ENCODE assay signal across 8 mouse cellular contexts in the genomic region with DNA sequence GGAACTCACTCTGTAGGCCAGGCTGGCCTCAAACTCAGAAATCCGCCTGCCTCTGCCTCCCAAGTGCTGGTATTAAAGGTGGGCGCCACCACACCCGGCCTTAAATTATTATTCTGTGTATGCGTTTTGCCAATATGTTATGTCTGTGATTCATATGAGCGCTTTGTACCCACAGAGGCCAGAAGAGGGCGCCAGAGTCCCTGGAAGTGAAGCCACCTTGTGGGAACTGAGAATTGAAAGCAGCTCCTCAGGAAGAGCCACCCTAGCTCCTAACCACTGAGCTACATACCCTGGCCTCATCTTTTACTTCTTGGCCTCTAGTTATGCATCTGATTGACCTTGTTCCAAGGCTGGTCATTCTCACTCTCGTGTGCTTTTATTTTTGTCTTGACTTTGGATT. TPM values are rescaled to one million over a fixed set of nuclear protein-coding genes. Genes with fewer than 3 reads are reported as not detected.
DNase-seq lines count a peak whose midpoint lies in the region; ATAC-seq lines count a peak whose summit lies in the region.

No protein-coding gene starts in this region.

- intact Hi-C loops in left cerebral cortex, postnatal 4 days (cut with DNase I): loop anchor here (10.0 kb wide), 2 partner anchors 87 to 1173 kb away; no protein-coding TSS in a partner anchor

- no peaks in the 10 kb centered on the region for H3K9me3 ChIP-seq in kidney, embryonic 15.5 days (replicated peaks)
- H3K9me3 ChIP-seq in embryonic facial prominence, embryonic 11.5 days (replicated peaks; ENCODE audit: control insufficient read depth, low read length): no peaks in the 10 kb centered on the region

- no peak overlapping the region for H3K4me2 ChIP-seq in kidney, embryonic 15.5 days
- H3K4me2 ChIP-seq in embryonic facial prominence, embryonic 11.5 days (ENCODE audit: low read depth, low read length): no peak overlapping the region

- H3K27me3 ChIP-seq in kidney, embryonic 15.5 days: no peaks in the 10 kb centered on the region
- H3K27me3 ChIP-seq in embryonic facial prominence, embryonic 11.5 days (ENCODE audit: control insufficient read depth, insufficient read depth, low read length): no peaks in the 10 kb centered on the region

- no peak for ATAC-seq in kidney, embryonic 15.5 days (replicated peaks; ENCODE audit: low FRiP score)
- ATAC-seq in embryonic facial prominence, embryonic 11.5 days (replicated peaks; ENCODE audit: insufficient number of reproducible peaks, low FRiP score, low TSS enrichment, low read depth): no peak
- ATAC-seq in hematopoietic stem cell, adult 5-6 weeks (replicated peaks in 1 of 2; ENCODE audit: insufficient read depth in 1 of 2, low FRiP score in 2 of 2, low TSS enrichment in 1 of 2, low read depth in 1 of 2, poor library complexity in 2 of 2, severe bottlenecking in 2 of 2): peak; percentile 68 to 69

- 27% methylated on average over 7 of the region's 7 CpGs for WGBS in kidney, embryonic 15.5 days
- 27% methylated on average over 7 of the region's 7 CpGs for WGBS in embryonic facial prominence, embryonic 11.5 days

- H3K27ac ChIP-seq in kidney, embryonic 15.5 days: no peak overlapping the region
- no peak overlapping the region for H3K27ac ChIP-seq in embryonic facial prominence, embryonic 11.5 days (replicated peaks; ENCODE audit: low read depth, low read length)

- no peak overlapping the region for H3K9ac ChIP-seq in kidney, embryonic 15.5 days
- no peak overlapping the region for H3K9ac ChIP-seq in embryonic facial prominence, embryonic 11.5 days (replicated peaks; ENCODE audit: low read length)

- DNase-seq in kidney, adult 18-20 months: peak; percentile 90
- DNase-seq in adrenal gland, postnatal 14 days: peak; percentile 89
- DNase-seq in embryonic facial prominence, embryonic 11.5 days (ENCODE audit: low spot score): peak; percentile 80
- peak; percentile 72 for DNase-seq in left cerebral cortex, postnatal 4 days
- peak; percentile 73 for DNase-seq in ovary, postnatal 36 days (ENCODE audit: low spot score)
- peak; percentile 84 to 89 for DNase-seq in thymus, postnatal 36 days

- H3K36me3 ChIP-seq in kidney, embryonic 15.5 days: no peaks in the 10 kb centered on the region
- no peaks in the 10 kb centered on the region for H3K36me3 ChIP-seq in embryonic facial prominence, embryonic 11.5 days (replicated peaks; ENCODE audit: control insufficient read depth, insufficient read depth, low read depth, low read length)

- H3K4me3 ChIP-seq in kidney, embryonic 15.5 days (replicated peaks): no peak overlapping the region
- H3K4me3 ChIP-seq in embryonic facial prominence, embryonic 11.5 days (ENCODE audit: low read depth, low read length): no peak overlapping the region

- peaks cover 12% of the 10 kb centered on the region; the same call in 1 of the 2 replicates for H3K4me1 ChIP-seq in kidney, embryonic 15.5 days
- H3K4me1 ChIP-seq in embryonic facial prominence, embryonic 11.5 days (ENCODE audit: control insufficient read depth, insufficient read depth, low read length): no peaks in the 10 kb centered on the region

RNA-seq across cellular contexts. Expression of gene Ifit2, which starts 2.5 kb away (rescaled TPM):
- polyA plus RNA-seq in kidney, embryonic 15.5 days (2015; fragmentation: Nextera tagmentation; extraction: Ambion mirVana): 9.5 and 9.7 TPM in 2 replicates
- total RNA-seq in adrenal gland, postnatal 14 days (2021): 3.4 and 4.4 TPM in 2 replicates
- polyA plus RNA-seq in embryonic facial prominence, embryonic 11.5 days (2014; fragmentation: Nextera tagmentation; extraction: Ambion mirVana): 12.2 and 12.5 TPM in 2 replicates
- total RNA-seq in hematopoietic stem cell, adult 5-6 weeks (2017): 28.9 and 29.6 TPM in 2 replicates
- 1 to 10 TPM; 6.3 to 7.2 TPM for total RNA-seq in left cerebral cortex, postnatal 4 days (2021)

RNA-seq across cellular contexts. Expression of gene Lipa, which starts 20.7 kb away (rescaled TPM):
- polyA plus RNA-seq in kidney, embryonic 15.5 days (2015; fragmentation: Nextera tagmentation; extraction: Ambion mirVana): 31.2 and 32.5 TPM in 2 replicates
- 128 and 148 TPM in 2 replicates for total RNA-seq in adrenal gland, postnatal 14 days (2021)
- polyA plus RNA-seq in embryonic facial prominence, embryonic 11.5 days (2014; fragmentation: Nextera tagmentation; extraction: Ambion mirVana): 34.8 and 35.6 TPM in 2 replicates
- total RNA-seq in hematopoietic stem cell, adult 5-6 weeks (2017): 31.0 and 34.5 TPM in 2 replicates
- 10 to 100 TPM; 15.1 to 16.0 TPM for total RNA-seq in left cerebral cortex, postnatal 4 days (2021)

RNA-seq across cellular contexts. Expression of gene Ifit3, which starts 35.4 kb away (rescaled TPM):
- 2.0 TPM in 2 replicates for polyA plus RNA-seq in kidney, embryonic 15.5 days (2015; fragmentation: Nextera tagmentation; extraction: Ambion mirVana)
- 3.6 and 8.2 TPM in 2 replicates for total RNA-seq in adrenal gland, postnatal 14 days (2021)
- 0.20 and 0.49 TPM in 2 replicates for polyA plus RNA-seq in embryonic facial prominence, embryonic 11.5 days (2014; fragmentation: Nextera tagmentation; extraction: Ambion mirVana)
- total RNA-seq in hematopoietic stem cell, adult 5-6 weeks (2017): 5.3 and 14.1 TPM in 2 replicates
- total RNA-seq in left cerebral cortex, postnatal 4 days (2021): 1 to 10 TPM in 1 of 2 experiments, under 1 TPM in 1; 0.81 to 1.0 TPM

RNA-seq across cellular contexts. Expression of gene Ifit1bl1, which starts 53.8 kb away (rescaled TPM):
- 0.13 and 0.36 TPM in 2 replicates for polyA plus RNA-seq in kidney, embryonic 15.5 days (2015; fragmentation: Nextera tagmentation; extraction: Ambion mirVana)
- 0.26 and 0.60 TPM in 2 replicates for total RNA-seq in adrenal gland, postnatal 14 days (2021)
- polyA plus RNA-seq in embryonic facial prominence, embryonic 11.5 days (2014; fragmentation: Nextera tagmentation; extraction: Ambion mirVana): 0.33 TPM in 1 of 2 replicates, not detected in the other
- 2.6 and 3.6 TPM in 2 replicates for total RNA-seq in hematopoietic stem cell, adult 5-6 weeks (2017)
- total RNA-seq in left cerebral cortex, postnatal 4 days (2021): 1 to 10 TPM; 1.1 to 1.2 TPM

RNA-seq across cellular contexts. Expression of gene Ifit3b, which starts 59.8 kb away (rescaled TPM):
- polyA plus RNA-seq in kidney, embryonic 15.5 days (2015; fragmentation: Nextera tagmentation; extraction: Ambion mirVana): 0.88 and 0.99 TPM in 2 replicates
- total RNA-seq in adrenal gland, postnatal 14 days (2021): 1.4 and 1.6 TPM in 2 replicates
- 0.22 TPM in 1 of 2 replicates, not detected in the other for polyA plus RNA-seq in embryonic facial prominence, embryonic 11.5 days (2014; fragmentation: Nextera tagmentation; extraction: Ambion mirVana)
- total RNA-seq in hematopoietic stem cell, adult 5-6 weeks (2017): 0.74 and 0.94 TPM in 2 replicates
- total RNA-seq in left cerebral cortex, postnatal 4 days (2021): under 1 TPM in 1 of 2 experiments, not detected in 1; 0.34 TPM

Comparison
In these comparisons a context has a peak if more than half of its experiments do, and no peak if none do; other contexts are left out.
1. ATAC-seq: peak in hematopoietic stem cell, adult 5-6 weeks (2 of 2); none in kidney, embryonic 15.5 days (single experiment) and embryonic facial prominence, embryonic 11.5 days (single experiment).
2. Peak in every context shown above with its lines, with median percentiles within 50 percentile points of each other: DNase-seq.